Mouse (Mus musculus) heart, adult 18-20 months (tissue): ENCODE results near the gene Ints13. TPM values are rescaled to one million over a fixed set of nuclear protein-coding genes. Genes with fewer than 3 reads are reported as not detected.

Experiments
- DNase-seq, 2 experiments: peaks; one replicate each; pipeline ENCODE4 v3.0.0; 2021 to 2022; ENCODE audit warnings: mixed read lengths in 1 of 2
- total RNA-seq, 2 experiments: library from RNA; stranded (reverse); gene quantifications; 2 replicates each; pipeline ENCODE4 v1.2.3; 2021

Gene Ints13
- total RNA-seq, 2 experiments from 2014 or later: 13.7 to 20.1 TPM

DNA sequence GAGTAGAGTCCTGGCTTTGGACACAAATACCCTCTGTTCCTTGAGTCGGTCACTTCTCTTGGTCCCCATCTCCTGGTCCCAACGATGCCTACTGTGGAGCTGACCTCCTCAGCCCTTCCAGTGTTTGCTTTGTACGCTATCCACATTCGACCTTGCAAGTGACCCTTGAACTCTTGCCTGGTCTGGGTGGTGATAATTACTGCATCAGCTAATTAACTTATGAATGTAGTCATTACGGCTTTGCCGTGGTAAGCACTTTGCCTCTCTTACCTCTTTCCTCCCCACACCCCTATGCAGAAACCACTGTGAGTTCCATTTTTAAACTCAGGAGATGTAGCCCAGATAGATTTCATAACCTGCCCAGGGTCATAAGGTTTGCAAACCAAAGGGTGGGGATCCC is 77.4 kb downstream of the Ints13 start:
- peak in 1 of 2 experiments; percentile 40 for DNase-seq

Other genes with a start within 250 kb of the Ints13 start
- gene Itpr2, start 75.6 kb downstream of the Ints13 start, total RNA-seq: 10 to 100 TPM; 16.9 to 25.3 TPM
- 10 to 100 TPM; 64.8 to 73.0 TPM for gene Fgfr1op2, start 632 bp downstream of the Ints13 start, total RNA-seq
- gene Med21, start 64.7 kb upstream of the Ints13 start, total RNA-seq: 10 to 100 TPM; 52.2 to 53.5 TPM
- gene Tm7sf3, start 65.0 kb upstream of the Ints13 start, total RNA-seq: 10 to 100 TPM; 15.5 to 18.5 TPM
- 10 to 100 TPM; 12.8 to 13.7 TPM for gene Stk38l, start 147.2 kb upstream of the Ints13 start, total RNA-seq
- 1 to 10 TPM in 1 of 2 experiments, under 1 TPM in 1; 0.50 to 1.3 TPM for gene Arntl2, start 218.2 kb upstream of the Ints13 start, total RNA-seq